Mouse (Mus musculus) embryo, embryonic 10 days (tissue): ENCODE data around the gene Tmem143.
"Not testable (repeated sequence)": the region's sequence is repeated elsewhere in the genome, so short reads cannot be mapped to it uniquely, and the experiment has no call there.

Source experiments
- DNase-seq: peaks from one replicate; pipeline ENCODE4 v3.0.0-alpha.2; 2015; ENCODE audit warnings: low spot score

Gene Tmem143

GRCm38 (mm10) chr7:45922928-45923761 lies 26.4 kb downstream of the Tmem143 start:
- peak; percentile 98 for DNase-seq

- DNase-seq, result peak; percentile 83
Measured at GRCm38 (mm10) chr7:45923762-45924428, 27.2 kb downstream of the Tmem143 start, which contains the start of gene Ccdc114. Ccdc114 (plus strand) TSS chr7:45924072.

- no peak for DNase-seq
Measured at GRCm38 (mm10) chr7:45924429-45924816, 27.7 kb downstream of the Tmem143 start.

GRCm38 (mm10) chr7:45928626-45929295 lies 32.0 kb downstream of the Tmem143 start:
- DNase-seq, result no peak

- no peak for DNase-seq
Measured at GRCm38 (mm10) chr7:45929688-45930087, 32.9 kb downstream of the Tmem143 start.

- not testable (repeated sequence) for DNase-seq
Measured at GRCm38 (mm10) chr7:45933766-45934165, 37.0 kb downstream of the Tmem143 start.

- DNase-seq, result peak; percentile 87
Measured at GRCm38 (mm10) chr7:45935114-45935513, 38.4 kb downstream of the Tmem143 start.

GRCm38 (mm10) chr7:45939836-45940235 lies 43.1 kb downstream of the Tmem143 start:
- no peak for DNase-seq

- DNase-seq, result no peak
Measured at GRCm38 (mm10) chr7:45941986-45942385, 45.2 kb downstream of the Tmem143 start.

- not testable (repeated sequence) for DNase-seq
Measured at GRCm38 (mm10) chr7:45943280-45943679, 46.5 kb downstream of the Tmem143 start.

- DNase-seq, result no peak
Measured at GRCm38 (mm10) chr7:45949061-45949460, 52.3 kb downstream of the Tmem143 start.

GRCm38 (mm10) chr7:45956611-45957010 lies 59.9 kb downstream of the Tmem143 start:
- no peak for DNase-seq
